Mouse (Mus musculus): ENCODE data around the gene Ifi214. TPM values are rescaled to one million over a fixed set of nuclear protein-coding genes. Genes with fewer than 3 reads are reported as not detected.

The Ifi214 gene
- polyA plus RNA-seq (2012; rRNA removed): 0.20 and 0.40 TPM in 2 replicates

DNA sequence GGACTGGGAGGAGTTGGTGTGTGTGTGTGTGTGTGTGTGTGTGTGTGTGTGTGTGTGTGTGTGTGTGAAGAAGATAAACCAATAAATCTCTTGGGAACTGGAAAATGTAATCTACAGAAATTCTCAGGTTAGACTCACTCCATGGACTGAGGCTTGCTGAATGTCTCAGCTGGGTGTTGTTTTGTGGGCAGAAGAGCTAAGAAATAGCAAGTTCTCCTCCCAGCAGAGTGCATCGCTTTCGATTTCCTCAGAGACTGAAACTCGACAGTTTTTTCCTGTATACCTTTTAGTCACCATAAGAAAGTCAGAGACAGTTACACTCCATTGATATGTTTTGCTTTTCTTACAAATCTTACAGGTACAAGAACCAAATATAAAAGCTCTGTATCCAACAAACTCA, at the start of gene Ifi214:
Gene Ifi214 (minus strand): TSS at position 167 of the 400 bp plus-strand sequence.

DNA sequence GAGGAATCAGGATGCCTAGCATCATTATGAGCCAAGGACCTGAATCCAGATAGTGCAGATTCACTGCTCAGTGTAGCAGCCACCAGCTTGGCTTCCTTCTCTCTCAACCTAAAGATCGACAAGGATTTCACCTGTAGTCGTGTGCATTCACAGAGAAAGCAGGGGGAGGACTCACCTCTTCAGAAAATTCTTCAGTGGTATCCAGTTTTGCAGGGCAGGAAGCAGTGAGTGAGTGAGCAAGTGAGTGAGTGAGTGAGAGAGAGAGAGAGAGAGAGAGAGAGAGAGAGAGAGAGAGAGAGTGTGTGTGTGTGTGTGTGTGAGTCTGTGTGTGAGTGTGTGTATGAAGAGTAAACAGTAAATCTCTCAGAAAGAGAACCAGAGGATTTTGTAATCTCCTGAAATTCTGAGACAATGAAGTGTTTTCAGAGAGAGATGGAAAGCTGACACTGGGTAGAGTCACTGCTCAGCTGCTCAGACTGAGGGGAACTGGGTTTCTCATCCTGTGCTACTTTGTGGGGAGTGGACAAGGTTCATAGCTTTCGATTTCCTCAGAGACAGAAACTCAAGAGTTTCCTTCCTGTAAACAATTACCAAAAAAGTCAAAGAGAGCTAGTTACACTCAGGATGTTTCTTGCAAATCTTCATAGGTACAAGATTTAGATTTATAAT, 44.8 kb downstream of the Ifi214 start, which contains the start of gene Ifi206:
Gene Ifi206 (minus strand): TSS at position 230 of the 669 bp plus-strand sequence.

Other genes starting within 250 kb of the Ifi214 start
- gene Ackr1, start 202.2 kb downstream of the Ifi214 start, polyA plus RNA-seq (2012; rRNA removed): 23.9 and 24.7 TPM in 2 replicates
- gene Aim2, start 185.1 kb downstream of the Ifi214 start, polyA plus RNA-seq (2012; rRNA removed): 5.5 TPM in 2 replicates
- 0.43 and 0.46 TPM in 2 replicates for gene Cadm3, start 168.3 kb downstream of the Ifi214 start, polyA plus RNA-seq (2012; rRNA removed)
- gene Ifi206, start 44.9 kb downstream of the Ifi214 start, polyA plus RNA-seq (2012; rRNA removed): 2.0 and 3.0 TPM in 2 replicates
- gene Ifi213, start 63.3 kb upstream of the Ifi214 start, polyA plus RNA-seq (2012; rRNA removed): 2.4 and 4.0 TPM in 2 replicates
- 3.2 and 4.4 TPM in 2 replicates for gene Ifi209, start 95.0 kb upstream of the Ifi214 start, polyA plus RNA-seq (2012; rRNA removed)
- gene Ifi208, start 137.7 kb upstream of the Ifi214 start, polyA plus RNA-seq (2012; rRNA removed): 0.07 and 0.08 TPM in 2 replicates
- gene Ifi207, start 205.8 kb upstream of the Ifi214 start, polyA plus RNA-seq (2012; rRNA removed): 7.2 and 7.6 TPM in 2 replicates
- gene Ifi204, start 231.0 kb upstream of the Ifi214 start, polyA plus RNA-seq (2012; rRNA removed): 12.9 and 14.1 TPM in 2 replicates